Mouse (Mus musculus) embryonic stem cell, embryonic (primary cell): Measurements from ENCODE around the gene Krtap7-1.

Experiments used
- CTCF ChIA-PET, 4 experiments: fragments of 300-600 bp in 2 of 4; fragments of 350-600 bp in 2 of 4; sonication (Branson Sonifier 250); formaldehyde crosslinking; loops; one replicate each; lab custom pipeline; 2022; ENCODE audit warnings: inconsistent platforms in 2 of 4; lab: Charles Lee
- POLR2A ChIA-PET, 4 experiments: fragments of 300-600 bp in 2 of 4; fragments of 350-600 bp in 2 of 4; sonication (Branson Sonifier 250); formaldehyde crosslinking; loops; one replicate each; lab custom pipeline; 2022; ENCODE audit warnings: antibody characterized with exemption in 4 of 4, inconsistent platforms in 1 of 4; lab: Charles Lee

Gene Krtap7-1

DNA sequence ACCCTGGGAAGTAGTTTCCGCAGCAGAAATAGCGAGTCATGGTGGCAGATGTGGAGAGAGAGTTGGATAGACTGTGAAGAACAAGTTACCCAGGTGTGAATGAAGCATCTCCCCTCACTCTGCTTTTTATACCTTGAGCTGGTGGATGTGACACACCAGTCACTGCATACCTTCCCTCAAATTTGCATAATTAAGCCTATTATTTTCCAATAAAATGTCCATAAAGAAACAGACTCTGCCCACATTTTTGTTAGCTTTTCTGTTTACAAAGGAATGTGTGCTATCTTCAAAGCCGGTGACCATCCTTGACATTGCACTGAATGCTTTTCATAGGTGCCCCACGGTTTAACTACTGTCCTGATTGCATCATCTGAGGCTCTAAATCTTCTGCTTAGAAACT is at the start of gene Krtap7-1:
Gene Krtap7-1, minus strand, starts transcription at position 101 of the 400 bp plus-strand sequence.
- POLR2A ChIA-PET, result interaction anchor here in 1 of 4 experiments (0.7 kb wide), 1 partner anchor 872 kb away, joined by 3 read pairs; no protein-coding TSS in a partner anchor
- CTCF ChIA-PET, result no interaction called here

DNA sequence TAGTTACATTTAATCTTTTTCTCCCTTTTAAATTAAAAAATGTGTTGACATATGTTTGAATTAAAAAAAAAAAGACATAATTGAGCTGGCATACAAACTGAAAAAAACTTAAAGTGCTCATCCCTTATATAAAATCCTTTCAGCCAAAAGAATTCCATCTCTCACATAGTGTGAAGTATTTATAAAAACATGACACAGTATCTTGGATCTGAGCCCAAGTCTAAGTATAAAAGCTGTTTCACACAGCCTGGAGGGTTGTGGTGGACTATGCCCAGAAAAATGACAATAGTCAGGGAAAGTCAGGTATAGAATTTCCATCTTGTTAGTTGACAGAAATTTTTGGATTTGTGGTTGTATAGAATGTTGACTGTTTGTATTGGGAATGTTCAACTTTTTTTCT is 42.2 kb upstream of the Krtap7-1 start:
- POLR2A ChIA-PET, result no interaction called here
- CTCF ChIA-PET, result no interaction called here

DNA sequence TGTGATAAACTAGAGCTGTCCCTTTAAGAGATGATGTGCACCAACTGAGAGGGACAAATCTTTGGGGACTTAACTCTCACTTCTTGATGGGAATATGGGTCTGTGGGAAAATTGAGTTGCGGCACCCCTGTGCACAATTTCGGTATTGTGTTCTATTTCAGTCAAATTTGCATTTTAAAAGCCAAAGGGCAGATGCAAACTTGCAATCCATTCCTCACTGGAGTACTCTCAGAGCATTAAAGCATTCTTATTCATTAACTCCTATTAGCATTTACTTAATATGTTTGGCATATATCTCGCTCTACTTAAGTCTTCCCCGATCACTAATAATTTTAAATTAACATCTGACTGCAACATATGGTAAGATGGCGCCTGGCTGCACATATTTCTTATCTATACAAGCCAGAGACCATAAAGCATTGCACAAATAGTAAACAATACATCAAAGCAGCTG is 29.9 kb upstream of the Krtap7-1 start:
- ChIA-PET CTCF (no interaction called here), POLR2A (no interaction called here)

DNA sequence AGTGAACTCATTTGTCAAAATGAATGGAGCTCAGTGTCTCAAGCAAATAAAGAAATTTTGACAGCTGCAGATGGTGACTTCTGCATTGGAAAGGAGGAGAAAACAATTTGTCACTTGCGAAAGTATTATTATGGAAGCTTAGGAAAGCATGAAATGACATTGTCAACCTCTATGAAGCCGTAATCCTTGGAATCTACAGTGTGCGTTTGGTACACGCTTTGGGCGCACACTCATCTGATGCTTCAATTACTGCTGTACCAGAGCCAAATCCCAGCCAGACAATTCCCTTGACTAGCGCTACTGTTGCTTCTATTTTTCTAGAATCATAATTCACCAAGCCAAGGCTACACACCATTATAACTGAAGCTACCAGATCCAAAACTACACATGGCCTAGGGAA is 29.2 kb upstream of the Krtap7-1 start:
- ChIA-PET CTCF (interaction anchor here in 1 of 4 experiments (0.6 kb wide), 1 partner anchor 1869 kb away, joined by 4 read pairs; no protein-coding TSS in a partner anchor), POLR2A (no interaction called here)

DNA sequence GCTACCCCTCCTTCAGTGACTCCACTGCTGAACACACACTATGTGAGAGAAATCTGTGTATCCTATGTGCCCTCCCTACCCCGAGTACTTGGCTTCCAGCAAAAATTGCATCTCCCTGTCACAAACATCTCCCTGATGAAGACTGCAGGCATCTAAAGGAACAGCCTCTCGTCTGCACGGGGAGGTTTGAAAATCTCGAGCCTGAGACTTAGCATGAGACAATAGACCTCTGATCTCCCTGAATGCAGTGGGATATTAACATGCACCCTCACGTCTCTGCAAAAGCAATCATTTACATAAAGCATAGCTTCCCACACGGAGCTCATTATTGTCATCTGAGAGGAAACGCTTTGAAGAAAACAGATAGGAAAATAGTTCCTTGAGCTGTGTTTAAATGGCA is 22.4 kb upstream of the Krtap7-1 start:
- POLR2A ChIA-PET, result no interaction called here

DNA sequence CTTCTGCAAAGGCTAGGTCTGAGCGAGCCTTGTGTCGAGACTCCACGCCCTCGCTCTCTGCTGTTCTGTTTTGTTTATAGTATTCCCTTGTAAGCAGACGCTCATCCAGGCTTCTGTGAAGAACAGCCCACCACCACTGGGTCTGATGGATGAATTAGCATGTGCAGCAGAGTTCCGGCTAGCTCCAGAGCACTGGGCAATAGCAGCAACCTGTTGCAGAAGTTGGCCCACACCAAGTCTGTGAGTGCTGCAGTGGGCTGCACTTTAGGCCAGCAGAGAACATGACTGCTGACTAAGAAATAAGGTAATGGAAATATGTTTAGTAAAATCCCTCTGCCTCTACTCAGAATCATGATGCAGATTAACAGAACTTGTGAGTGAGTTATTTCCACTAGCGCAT is 21.7 kb upstream of the Krtap7-1 start:
- POLR2A ChIA-PET, result no interaction called here
- CTCF ChIA-PET, result no interaction called here

More for the DNA sequence above, 22.4 kb upstream of the Krtap7-1 start:
- CTCF ChIA-PET, result no interaction called here

DNA sequence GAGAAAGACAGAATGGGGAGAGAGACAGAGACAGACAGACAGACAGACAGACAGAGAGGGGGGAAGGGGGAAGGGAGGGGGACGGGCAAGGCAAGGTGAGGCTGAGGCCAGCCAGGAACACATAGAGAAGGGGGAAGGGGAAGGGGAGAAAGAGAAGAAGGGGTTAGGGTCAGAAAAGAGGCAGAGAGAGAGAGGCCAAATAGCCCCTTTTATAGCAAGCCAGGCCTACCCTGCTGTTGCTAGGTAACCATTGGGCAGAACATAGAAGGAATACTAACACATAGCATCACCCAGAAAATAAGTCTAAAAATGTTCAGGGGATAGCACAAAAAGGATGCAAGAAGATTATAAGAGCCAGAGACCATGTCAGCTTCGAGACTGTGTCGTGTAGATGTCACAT is 20.3 kb upstream of the Krtap7-1 start:
- ChIA-PET POLR2A (no interaction called here), CTCF (no interaction called here)

DNA sequence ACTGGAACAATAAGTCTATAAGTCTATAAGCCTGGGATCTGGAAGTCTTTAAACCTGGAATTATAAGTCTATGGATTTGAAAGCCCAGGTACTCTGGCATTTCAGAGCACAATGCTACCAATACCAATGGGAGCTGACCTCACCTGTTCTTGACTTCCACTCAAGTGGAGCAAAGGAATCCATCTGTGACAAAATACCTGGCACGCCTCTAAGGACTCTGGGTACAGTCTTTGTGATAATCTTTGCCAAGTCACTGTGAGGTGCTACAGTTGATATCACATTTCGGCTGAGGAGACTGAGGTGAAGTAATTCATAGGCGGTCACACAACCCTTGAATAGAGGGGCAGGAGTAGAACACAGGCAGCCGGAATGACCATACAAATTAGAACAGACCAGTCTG is 12.9 kb upstream of the Krtap7-1 start:
- ChIA-PET POLR2A (no interaction called here), CTCF (no interaction called here)

DNA sequence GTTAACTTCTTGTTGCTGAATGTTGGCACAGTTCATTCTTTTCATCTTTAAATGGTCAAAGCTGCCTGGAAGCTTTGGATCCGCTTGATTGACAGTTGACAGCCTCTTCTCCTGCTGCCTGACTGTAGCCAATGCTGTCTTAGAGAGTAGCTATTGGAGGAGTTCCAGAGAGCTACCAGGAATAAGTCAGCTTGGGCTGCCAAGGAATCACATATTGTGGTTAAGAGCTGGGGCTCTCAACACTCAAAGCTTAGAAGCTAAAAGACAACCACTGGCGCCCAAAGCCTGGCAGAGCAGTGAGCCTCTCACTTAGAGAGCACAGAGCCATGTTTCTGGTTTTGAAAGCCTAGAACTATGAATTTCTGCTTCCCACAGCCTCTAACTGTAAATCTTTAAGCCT is 12.4 kb upstream of the Krtap7-1 start:
- CTCF ChIA-PET, result no interaction called here

DNA sequence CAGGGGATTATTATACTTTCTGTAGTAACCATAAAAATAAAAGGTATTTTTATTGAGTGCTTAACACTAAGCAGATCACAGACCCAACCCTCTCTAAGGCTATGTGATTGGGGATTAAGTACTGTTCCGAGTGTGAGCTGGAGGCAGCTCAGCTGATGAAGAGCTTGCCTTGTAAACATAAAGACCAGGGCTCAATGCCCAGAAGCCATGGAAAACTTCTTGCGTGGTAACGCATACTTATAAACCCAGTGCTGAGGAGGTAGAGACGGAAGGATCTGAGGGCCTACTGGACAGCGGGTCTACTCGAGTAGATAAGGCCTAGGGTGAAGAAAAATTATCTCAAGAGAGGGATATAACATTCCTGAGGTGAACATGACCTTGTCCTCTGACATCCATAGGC is 12.0 kb upstream of the Krtap7-1 start:
- POLR2A ChIA-PET, result no interaction called here
- CTCF ChIA-PET, result no interaction called here

More for the DNA sequence above, 12.4 kb upstream of the Krtap7-1 start:
- POLR2A ChIA-PET, result no interaction called here

DNA sequence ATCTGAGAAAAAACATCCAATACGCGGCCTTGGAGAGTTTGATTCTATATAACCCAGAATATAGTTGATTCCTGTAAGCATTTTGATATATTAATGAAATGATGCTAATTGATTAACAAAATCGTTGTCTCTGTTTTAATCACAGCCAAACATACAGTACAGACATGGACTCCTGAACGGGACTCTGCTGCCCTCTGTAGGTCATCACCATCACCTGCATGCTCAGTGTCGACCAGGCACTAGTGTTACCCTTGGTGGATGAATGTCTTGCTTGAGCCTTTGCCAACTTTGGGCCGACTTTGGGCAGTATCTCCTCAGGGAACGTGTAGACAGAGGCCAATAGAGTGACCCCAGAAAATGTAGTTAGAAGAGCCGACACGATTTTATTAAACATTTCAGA is 9.5 kb upstream of the Krtap7-1 start:
- ChIA-PET CTCF (interaction anchor here in 1 of 4 experiments (0.6 kb wide), 3 partner anchors 18 to 329 kb away, joined by 3 to 6 read pairs (median 3); no protein-coding TSS in a partner anchor), POLR2A (no interaction called here)

DNA sequence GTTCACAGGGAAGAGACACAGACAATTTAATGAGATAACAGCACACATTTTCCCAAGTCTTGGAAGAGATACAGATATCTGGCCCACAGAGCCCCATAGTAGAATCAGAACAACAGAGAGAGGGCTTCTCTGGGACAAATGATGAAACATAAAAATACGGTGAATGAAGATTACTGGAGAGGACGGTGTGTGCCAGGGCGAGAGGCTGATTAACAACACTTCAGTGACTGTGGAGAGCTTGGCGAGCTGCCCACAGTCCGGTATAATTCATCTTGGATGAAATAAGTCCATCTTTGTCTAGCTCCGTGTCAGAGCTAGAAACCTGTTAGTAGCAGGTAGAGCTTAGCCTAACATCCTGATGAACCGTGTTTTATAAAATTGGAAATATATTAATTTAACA is 5.3 kb upstream of the Krtap7-1 start:
- CTCF ChIA-PET, result interaction anchor here in 1 of 4 experiments (1.1 kb wide), 1 partner anchor 10 kb away, joined by 5 read pairs; no protein-coding TSS in a partner anchor
- POLR2A ChIA-PET, result no interaction called here

DNA sequence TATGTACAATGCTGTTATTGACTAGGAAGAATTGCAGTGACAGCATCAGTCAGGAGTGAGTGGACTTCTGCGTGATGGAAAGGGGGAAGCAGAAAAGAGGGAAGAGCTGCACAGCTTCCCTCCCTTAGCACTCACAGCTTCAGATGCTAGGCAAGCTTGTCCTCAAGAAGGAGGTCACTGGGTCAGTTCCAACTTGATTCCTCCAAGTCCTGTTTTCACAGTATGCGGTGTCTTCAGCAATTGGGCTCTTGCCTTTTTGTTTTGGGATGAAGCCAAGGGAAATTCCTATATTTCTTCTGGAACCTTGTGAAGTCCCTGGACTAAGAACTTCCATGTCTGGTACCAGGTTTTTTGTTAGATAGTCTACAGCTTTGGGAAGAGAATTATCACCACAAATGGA is 4.6 kb downstream of the Krtap7-1 start:
- ChIA-PET POLR2A (no interaction called here), CTCF (no interaction called here)

DNA sequence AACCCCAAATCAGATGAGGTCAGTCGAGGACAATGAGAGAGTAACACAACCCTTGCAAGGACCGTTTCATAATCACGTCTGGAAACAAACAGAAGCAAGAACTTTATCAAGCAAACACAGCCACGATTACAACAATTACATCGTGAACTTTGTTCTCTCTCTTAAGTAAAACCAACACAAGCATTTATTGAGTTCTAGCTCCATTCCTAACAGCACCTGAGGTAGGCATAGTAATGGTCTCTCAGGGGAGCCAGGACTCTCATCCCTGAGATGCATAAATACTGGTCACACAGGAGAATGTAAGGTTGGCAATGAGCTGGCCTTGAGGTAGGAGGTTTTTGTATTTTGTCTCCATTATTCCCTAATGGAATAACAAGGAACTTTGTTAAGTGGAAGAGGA is 6.3 kb downstream of the Krtap7-1 start:
- POLR2A ChIA-PET, result no interaction called here
- CTCF ChIA-PET, result no interaction called here

DNA sequence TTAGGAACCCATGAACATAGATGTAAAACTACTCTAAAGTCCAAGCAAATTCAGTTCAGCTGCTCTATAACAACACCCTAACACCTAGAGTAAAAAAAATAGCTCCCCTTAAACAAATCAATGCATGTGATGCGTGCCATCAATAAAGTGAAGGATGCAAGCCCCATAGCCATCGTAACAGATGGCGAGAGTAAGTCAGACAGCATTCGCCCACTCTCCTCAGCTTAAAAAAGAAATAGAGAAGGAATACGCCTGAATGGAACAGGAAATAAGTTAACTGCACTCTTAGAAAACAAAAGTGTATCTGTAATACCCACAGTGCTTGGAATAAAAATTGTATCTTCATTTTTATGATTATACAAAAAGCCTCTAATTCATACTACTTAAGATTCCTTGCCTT is 11.1 kb downstream of the Krtap7-1 start:
- CTCF ChIA-PET, result no interaction called here
- POLR2A ChIA-PET, result no interaction called here

DNA sequence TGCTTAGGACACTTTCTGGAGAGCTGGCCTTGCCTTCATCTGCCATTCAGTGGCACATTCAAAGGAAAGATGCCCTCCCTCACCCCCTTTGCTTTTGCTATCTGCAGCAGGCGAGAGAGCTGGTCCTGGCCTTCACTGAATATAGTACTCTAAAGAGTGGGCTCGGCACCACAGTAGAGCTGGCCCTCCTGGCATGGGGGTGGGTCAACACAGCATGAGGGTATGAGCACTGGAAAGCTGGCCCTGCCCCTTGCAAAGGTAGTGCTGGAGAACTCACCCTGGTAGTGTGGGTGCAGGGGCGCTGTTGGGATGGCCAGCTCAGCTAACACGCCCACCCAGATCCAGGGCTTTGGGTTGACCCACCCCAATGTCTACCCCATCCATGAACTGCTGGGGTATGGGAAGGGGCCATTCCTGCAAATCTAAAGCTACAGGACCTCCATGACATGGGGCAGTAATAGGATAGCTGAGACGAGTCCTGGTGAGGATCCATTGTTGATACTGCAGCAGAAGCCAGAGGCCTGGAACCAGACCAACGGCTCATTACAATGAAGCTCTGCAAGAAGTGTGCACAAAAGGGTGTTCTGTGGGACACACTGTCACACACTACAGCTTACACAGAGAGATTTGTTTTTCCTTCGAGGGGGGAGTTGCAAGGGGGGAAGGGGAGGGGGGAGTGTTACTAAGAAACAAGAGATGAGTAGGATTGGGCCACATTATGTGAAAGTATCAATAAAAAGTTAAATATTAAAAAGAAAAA is 12.5 kb downstream of the Krtap7-1 start:
- POLR2A ChIA-PET, result no interaction called here

DNA sequence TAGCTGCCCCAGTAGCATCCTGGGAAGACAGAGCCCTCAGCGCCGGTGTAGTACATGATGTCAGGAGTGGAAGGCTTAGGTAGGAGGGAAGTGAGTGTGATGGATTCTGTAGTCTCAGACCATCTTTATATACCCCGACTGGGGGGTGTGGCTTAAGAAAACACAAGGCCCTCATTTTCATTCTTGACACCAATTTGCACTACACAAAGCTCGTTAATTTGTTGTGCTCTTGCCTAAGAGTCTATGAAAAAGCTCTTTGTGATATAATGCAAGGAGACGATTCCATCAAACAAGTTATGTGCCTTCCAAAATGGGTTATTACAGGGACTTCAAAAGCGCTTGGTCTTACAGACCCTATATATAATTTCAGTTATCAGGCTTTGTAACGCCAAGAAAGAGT is 20.3 kb downstream of the Krtap7-1 start, which contains the start of gene Krtap8-1:
Gene Krtap8-1, minus strand, starts transcription at position 101 of the 400 bp plus-strand sequence.
- ChIA-PET POLR2A (no interaction called here), CTCF (no interaction called here)

More for the DNA sequence above, 12.5 kb downstream of the Krtap7-1 start:
- CTCF ChIA-PET, result interaction anchor here in 1 of 4 experiments (0.6 kb wide), 1 partner anchor 717 kb away, joined by 3 read pairs; no protein-coding TSS in a partner anchor

DNA sequence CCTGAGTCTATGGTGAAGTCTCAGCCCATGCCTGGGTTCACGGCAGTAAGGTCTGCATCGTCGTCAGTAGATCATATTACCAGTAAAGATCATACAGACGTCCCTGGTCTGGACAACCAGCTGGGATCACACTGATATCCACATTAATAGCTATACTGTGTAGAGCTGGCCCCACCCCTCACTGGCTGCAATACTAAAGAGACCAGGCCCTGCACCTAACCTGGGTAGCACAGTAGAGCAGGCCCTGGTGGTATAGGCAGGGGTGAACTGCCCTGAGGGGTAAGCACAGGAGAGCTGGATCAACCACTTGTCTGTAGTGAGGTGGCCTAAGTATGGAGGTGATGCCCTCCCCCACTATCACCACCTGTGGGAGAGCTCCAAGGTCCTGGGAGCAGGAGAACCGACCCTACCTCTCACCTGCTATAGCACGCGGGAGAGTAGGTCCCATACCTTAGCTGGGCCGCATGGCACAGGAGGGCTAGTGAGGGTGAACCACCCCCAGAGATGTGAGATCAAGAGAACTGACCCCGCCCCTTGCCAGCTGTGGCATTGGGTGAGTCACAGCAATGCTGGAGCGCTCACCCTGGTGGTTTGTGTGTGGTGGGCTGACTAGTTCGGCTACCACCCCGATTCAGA is 30.3 kb downstream of the Krtap7-1 start:
- CTCF ChIA-PET, result interaction anchor here in 1 of 4 experiments (0.8 kb wide), 1 partner anchor 41 kb away, joined by 4 read pairs; no protein-coding TSS in a partner anchor
- POLR2A ChIA-PET, result no interaction called here

DNA sequence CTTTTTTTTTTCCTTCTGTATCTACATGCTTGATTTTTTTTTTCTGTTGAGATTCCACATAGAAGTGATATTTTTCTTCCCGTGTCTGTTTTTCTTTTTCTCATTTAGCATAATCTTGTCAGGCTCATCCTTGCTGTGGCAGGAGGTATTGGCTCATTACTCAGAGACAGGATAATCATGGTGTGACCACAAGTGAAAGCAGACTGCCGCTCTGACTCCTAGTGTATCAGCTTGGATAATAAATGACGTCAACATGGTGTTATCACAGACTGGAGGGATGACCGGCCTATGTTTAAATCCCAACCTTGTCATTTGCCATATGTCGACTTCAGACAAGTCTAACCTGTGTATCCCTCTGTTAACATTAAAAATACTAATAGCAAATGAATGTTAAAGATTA is 46.9 kb downstream of the Krtap7-1 start:
- ChIA-PET POLR2A (no interaction called here), CTCF (no interaction called here)
